15 mouse cellular contexts compared by ENCODE assay signal in the genomic region with DNA sequence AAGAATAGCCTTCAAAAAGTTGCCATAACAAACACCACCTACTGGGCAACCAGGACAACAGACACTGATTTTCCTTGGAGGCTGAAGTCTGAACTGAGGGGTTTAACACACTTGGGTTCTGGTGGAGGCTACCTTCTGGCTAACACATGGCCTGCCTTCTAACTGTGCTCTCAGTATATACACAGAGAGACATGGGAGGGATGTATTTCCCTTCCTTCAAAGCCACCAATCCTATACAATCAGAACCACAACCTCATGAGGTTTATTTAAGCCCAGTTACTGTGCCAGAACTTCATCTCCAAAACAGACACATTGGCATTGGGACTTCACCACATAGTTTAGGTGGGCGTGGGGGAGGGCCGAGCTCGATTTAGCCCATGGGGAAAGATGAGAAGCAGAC.
"Had no signal": no experiment of that assay in that cellular context is flagged by ENCODE, and none has a peak within 500 bp of the region (broad histone marks: within the 10 kb centered on the region; RNA-seq: fewer than 3 reads in every experiment).

No protein-coding gene starts in this region.

- H3K27ac ChIP-seq: kidney, embryonic 15.5 days; limb, embryonic 15.5 days; liver, embryonic 12.5 days; macrophage; midbrain, embryonic 15.5 days; neural tube, embryonic 13.5 days had no signal

- DNase-seq: kidney, postnatal 14 days; layer of hippocampus, adult 9-11 months; layer of hippocampus, postnatal 36 days; lung, embryonic 14.5 days; lung, postnatal 10 days; right cerebral cortex, postnatal 14 days; thymus, postnatal 4 days had no signal

- H3K4me3 ChIP-seq: kidney, embryonic 15.5 days; limb, embryonic 15.5 days; liver, embryonic 12.5 days; midbrain, embryonic 15.5 days; neural tube, embryonic 13.5 days had no signal

- H3K27me3 ChIP-seq: kidney, embryonic 15.5 days; limb, embryonic 15.5 days; liver, embryonic 12.5 days; midbrain, embryonic 15.5 days; neural tube, embryonic 13.5 days had no signal

- H3K9me3 ChIP-seq: kidney, embryonic 15.5 days; limb, embryonic 15.5 days; liver, embryonic 12.5 days; megakaryocyte, embryonic 14.5 days; midbrain, embryonic 15.5 days; neural tube, embryonic 13.5 days had no signal

- H3K9ac ChIP-seq: kidney, embryonic 15.5 days; limb, embryonic 15.5 days; liver, embryonic 12.5 days; lung, embryonic 14.5 days; midbrain, embryonic 15.5 days; neural tube, embryonic 13.5 days had no signal

- H3K4me2 ChIP-seq: kidney, embryonic 15.5 days; limb, embryonic 15.5 days; liver, embryonic 12.5 days; lung, embryonic 14.5 days; midbrain, embryonic 11.5 days; midbrain, embryonic 15.5 days; neural tube, embryonic 13.5 days had no signal

- ATAC-seq: liver, embryonic 12.5 days; midbrain, embryonic 15.5 days had no signal

- H3K36me3 ChIP-seq: kidney, embryonic 15.5 days; limb, embryonic 15.5 days; liver, embryonic 12.5 days; midbrain, embryonic 15.5 days; neural tube, embryonic 13.5 days had no signal

- H3K4me1 ChIP-seq: kidney, embryonic 15.5 days; limb, embryonic 15.5 days; liver, embryonic 12.5 days; midbrain, embryonic 15.5 days; neural tube, embryonic 13.5 days had no signal
